Mouse (Mus musculus) frontal cortex, postnatal 14 days (tissue): ENCODE measurements around the gene Abcb1a.

ENCODE experiments used
- DNase-seq, 2 experiments: peaks; one replicate each; pipeline ENCODE4 v3.0.0; 2022; ENCODE audit warnings: low spot score in 2 of 2

The Abcb1a gene

DNA sequence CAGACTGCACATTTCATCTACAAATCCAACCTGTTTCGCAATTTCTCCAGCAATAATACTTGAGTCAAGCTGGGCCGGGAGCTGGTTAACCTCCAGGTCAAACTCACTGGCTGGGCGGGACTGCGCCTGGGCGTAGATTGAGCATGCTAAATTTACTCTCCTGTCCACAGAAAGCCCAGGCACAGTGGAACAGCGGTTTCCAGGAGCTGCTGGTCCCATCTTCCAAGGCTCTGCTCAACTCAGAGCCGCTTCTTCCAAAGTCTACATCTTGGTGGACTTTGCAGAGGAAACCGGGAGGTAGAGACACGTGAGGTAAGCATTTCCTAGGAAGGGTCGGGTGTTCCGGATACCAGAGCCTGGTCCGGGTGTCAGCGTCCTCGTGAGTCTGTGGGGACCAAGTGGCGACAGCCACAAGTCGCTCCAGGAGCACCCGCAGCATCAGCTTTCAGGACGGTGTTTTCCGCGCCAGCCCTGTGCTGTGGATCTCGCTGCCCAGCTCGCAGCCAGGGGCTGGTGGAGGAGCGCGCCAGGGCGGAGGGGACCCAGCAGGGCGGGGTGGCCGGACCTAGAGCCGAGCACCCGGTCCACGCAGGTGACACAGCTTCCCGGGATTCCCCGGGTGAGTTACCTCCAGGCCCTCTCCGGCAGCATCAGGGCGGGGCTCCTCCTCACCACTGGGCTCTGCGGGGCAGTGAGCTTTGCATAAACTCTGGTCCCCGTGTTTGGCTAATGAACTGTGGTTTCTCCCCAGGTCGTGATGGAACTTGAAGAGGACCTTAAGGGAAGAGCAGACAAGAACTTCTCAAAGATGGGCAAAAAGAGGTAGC lies at the start of gene Abcb1a:
Gene Abcb1a (plus strand): TSS at position 167 of the 827 bp plus-strand sequence.
- DNase-seq, result peak in 1 of 2 experiments; percentile 4

GRCm38 (mm10) chr5:8622071-8622595 lies 37.7 kb upstream of the Abcb1a start:
- DNase-seq, result peak; percentile 45 to 55

DNA sequence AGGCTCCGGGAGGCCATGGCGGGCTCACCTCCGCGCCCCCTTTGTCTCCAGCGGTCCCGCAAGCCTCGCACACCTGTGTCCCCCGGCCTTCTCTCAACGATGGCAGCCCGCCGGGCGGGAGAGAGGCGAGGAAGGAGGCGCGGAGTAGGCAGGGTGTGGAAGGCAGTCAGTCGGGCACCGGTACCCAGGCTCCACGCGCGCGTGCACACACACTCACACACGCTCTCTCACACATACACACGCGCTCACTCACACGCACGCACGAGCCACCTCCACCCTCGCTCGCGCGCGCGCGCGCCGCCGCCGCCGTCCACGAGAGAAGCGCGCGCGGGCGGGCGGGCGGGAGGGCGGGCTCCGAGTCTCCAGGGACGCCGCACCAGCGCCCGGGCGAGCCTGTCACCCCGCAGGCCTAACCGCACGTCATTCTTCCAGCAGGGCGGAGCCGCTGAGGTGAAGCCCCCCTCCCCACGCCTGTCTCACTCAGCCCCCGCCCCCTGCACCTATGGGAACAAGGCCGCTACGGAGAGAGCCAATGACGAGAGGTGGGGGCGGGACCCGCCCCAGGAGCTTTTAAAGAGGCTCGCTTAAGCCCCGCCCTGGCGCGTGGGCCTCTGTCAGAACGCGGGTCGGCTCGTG lies 37.2 kb upstream of the Abcb1a start, which contains the start of gene Rundc3b:
Gene Rundc3b (minus strand): TSS at position 357 of the 636 bp plus-strand sequence.
- DNase-seq, result peak; percentile 87 to 90

GRCm38 (mm10) chr5:8632901-8633300 lies 27.0 kb upstream of the Abcb1a start:
- no peak for DNase-seq

DNA sequence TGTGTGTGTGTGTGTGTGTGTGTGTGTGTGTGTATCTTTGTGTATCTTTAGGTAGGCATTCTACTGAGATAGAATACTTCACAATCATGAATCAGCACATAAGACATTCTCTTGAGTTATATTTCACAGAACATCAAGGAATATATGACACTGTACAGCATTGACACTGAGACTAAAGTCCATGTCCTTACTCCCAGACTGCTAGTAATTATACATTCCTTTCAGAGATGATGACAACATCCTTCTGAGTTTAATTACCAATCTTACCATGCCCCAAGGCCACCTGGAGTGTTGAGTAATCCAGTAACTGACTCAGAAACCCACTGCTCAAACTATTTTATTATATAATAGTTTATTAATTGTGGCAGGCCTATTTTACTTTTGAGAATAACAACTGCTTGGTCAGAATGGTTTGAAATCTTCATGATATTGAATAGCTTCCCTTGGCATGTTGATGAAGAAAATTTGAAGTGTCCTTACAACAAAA lies 25.3 kb upstream of the Abcb1a start:
- DNase-seq, result no peak

- DNase-seq, result no peak
These were observed 11.6 kb upstream of the Abcb1a start for GRCm38 (mm10) chr5:8648300-8648699.

- DNase-seq, result no peak
These were observed 11.1 kb upstream of the Abcb1a start for GRCm38 (mm10) chr5:8648774-8649173.

GRCm38 (mm10) chr5:8652085-8652484 lies 7.8 kb upstream of the Abcb1a start:
- no peak for DNase-seq

DNA sequence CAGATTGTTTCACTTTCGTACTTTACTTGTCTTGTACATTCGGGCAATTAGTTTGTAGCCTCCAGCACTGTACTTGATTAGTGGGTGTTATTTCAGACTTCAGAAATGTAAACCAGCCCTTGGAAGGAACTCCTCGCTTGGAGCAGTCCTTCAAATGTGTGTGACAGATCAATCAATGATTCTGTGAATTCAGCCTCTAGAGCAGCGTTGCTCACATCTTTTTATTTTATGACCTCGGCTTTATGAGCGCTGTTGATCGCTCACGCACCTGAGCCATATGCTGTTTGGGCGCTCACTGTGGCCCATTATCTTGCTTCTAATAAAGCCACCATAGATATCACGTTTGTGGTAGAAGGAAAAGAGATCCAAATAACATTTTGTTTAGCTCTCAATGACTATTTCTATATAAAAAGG lies 868 bp downstream of the Abcb1a start:
- DNase-seq, result no peak

- DNase-seq, result no peak
These were observed 4.8 kb downstream of the Abcb1a start for GRCm38 (mm10) chr5:8664678-8665077.

- no peak for DNase-seq
These were observed 8.0 kb downstream of the Abcb1a start for GRCm38 (mm10) chr5:8667758-8668474.

DNA sequence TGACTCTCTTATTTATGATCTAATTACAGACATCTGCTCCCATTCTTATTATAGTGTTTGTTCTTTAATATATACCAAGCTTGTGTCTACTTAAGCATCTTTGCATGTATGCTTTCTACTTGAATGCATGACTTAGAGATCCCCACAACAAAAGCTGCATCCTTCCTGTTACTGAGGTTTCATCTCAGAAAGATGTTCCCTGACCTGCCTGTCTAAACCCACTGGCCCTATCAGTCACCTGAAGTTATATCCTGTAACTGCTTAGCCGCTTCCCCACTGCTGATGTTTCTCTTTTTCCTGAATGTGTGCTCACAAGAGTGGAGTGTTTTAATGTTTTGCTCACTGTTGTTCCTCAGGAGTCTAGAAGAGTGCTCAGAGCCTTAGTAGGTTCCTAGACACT lies 9.7 kb downstream of the Abcb1a start:
- DNase-seq, result no peak

- DNase-seq, result no peak
These were observed 15.5 kb downstream of the Abcb1a start for GRCm38 (mm10) chr5:8675262-8675951.

GRCm38 (mm10) chr5:8675952-8676262 lies 16.0 kb downstream of the Abcb1a start:
- DNase-seq, result no peak

DNA sequence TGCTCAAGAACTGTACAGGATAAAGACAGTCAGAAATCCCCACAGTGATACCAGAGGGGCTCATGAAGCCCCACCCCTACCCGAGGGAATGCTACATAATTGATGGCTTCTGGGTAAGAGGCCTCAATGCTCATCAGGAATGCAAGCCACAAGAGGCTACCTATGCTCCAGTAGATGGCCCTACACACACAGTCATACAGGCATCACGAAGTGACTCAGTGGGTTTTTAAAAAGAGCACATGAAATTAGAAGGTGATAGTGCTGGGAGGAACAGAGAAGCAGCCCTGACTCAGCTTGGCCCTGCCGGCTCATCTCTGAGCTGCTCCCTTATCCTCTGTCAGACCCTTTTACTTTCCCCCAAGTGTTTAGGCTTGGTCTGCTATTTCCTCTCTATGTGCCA lies 21.3 kb downstream of the Abcb1a start:
- no peak for DNase-seq

DNA sequence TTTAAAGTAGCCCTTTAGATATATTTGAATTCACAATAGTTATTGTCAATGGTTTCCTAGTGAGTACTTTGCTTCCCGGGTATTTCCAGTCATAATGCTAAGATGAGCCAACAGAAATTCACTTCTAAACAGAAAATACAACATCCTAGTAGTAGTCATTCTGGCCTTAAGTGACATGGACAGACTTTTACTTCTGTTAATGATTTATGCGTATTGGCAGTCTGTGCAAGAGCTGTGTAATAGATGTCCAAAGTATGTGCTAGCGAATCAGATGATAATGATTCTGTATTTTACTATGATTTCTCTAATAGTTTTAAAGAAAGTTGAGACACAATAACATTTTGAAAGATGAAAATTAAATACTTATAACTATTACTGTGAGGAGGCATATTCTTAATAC lies 23.8 kb downstream of the Abcb1a start:
- no peak for DNase-seq

DNA sequence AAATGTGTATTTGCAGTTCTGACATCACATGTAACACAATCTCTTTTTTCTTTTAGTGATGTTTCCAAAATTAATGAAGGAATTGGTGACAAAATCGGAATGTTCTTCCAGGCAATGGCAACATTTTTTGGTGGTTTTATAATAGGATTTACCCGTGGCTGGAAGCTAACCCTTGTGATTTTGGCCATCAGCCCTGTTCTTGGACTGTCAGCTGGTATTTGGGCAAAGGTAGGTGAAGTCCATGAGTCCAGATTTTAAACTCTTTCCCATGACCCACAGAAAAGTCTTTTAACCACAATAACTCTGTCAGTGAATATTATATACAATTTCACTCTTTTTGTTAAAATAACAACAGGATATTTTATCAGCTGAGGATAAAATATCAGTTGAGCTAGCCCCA lies 26.2 kb downstream of the Abcb1a start:
- no peak for DNase-seq

- no peak for DNase-seq
These were observed 27.7 kb downstream of the Abcb1a start for GRCm38 (mm10) chr5:8687550-8687949.

GRCm38 (mm10) chr5:8716061-8716460 lies 56.2 kb downstream of the Abcb1a start:
- no peak for DNase-seq

DNA sequence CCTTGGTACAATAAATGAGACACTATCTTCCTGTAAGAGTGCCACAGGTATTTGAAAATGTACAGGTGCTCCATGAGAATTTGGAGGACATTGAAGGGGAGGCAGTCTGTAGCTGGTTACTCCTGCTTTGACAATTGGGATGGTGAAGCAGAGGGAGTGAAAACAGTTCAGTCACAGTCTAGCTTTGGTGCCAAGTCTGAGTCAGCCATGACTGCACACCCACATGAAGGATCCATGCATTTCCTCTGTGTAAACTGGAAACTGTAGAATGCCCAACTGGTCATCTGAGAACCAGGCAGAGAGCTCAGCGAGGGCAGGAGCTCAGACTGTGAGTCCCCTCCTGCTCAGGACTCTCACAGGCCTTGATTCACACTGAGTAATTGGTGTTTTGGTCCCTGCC lies 59.7 kb downstream of the Abcb1a start:
- DNase-seq, result no peak

DNA sequence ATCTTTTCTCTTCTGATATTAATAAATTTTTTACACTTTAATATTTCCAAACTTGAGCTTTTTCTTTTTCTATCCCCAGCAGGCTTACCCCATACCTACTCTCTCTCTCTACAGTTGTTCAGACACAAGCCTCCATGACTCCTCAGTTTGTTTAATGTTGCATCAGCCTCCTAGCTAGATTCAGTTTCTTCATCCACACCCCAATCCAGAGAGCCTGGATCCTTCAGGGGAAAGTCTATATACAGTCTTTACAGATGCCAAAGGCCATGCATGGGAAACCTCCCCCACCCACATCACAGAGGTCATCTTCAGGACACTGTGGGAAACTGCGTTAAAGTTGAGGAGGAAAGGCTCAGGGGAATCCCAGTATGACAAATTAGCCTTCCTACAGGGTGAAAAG lies 62.3 kb downstream of the Abcb1a start:
- no peak for DNase-seq

GRCm38 (mm10) chr5:8722867-8723266 lies 63.0 kb downstream of the Abcb1a start:
- DNase-seq, result no peak
